Mouse (Mus musculus) megakaryocyte progenitor cell, adult 5-6 weeks (primary cell): ENCODE measurements at regions not wholly inside any gene's neighbourhood (a gene's known extent, or its start where the extent isn't known, plus 50 kb on each side); places are given as distances from the start of the nearest gene placed in this dataset.
"Not testable (repeated sequence)": the region's sequence is repeated elsewhere in the genome, so short reads cannot be mapped to it uniquely, and the experiment has no call there.

Experiments
- ATAC-seq: replicated peaks from 2 replicates; pipeline ENCODE4 v1.8.0; 2016; ENCODE audit warnings: mild to moderate bottlenecking, moderate TSS enrichment, inconsistent platforms; ENCODE audit not compliant: poor library complexity

GRCm38 (mm10) chr1:64463715-64464290 lies 68.6 kb upstream of the Creb1 start:
- ATAC-seq, result no peak

DNA sequence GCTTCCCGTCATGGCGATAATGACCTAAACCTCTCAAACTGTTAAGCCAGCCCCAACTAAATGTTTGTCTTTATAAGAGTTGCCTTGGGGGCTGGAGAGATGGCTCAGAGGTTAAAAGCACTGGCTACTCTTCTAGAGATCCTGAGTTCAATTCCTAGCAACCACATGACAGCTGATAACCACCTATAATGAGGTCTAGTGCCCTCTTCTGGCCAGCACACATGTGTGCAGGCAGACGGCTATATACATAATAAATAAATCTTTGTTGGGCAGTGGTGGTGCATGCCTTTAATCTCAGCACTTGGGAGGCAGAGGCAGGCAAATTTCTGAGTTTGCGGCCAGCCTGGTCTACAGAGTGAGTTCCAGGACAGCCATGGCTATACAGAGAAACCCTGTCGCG lies 70.8 kb upstream of the Creb1 start:
- ATAC-seq, result not testable (repeated sequence)

DNA sequence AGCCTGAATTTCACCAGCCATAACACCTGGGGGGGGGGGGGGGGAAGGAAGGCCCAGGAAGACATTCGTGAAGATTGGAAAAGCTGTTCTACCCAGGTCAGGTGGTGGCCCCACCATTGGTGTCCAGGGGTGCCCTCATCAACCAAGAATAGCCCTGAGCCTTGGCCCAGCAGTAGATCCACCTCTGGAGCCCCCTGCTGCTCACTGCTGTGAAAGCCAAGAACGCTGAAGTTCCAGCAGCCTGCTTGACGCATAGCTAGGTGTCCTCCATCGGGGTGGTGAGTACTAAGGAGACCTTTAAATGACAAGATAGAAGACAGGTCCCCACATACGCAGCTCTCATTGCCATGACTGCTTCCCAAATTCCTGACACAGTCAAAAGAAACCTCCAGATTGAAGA lies 74.6 kb upstream of the Creb1 start:
- peak; percentile 55 for ATAC-seq

DNA sequence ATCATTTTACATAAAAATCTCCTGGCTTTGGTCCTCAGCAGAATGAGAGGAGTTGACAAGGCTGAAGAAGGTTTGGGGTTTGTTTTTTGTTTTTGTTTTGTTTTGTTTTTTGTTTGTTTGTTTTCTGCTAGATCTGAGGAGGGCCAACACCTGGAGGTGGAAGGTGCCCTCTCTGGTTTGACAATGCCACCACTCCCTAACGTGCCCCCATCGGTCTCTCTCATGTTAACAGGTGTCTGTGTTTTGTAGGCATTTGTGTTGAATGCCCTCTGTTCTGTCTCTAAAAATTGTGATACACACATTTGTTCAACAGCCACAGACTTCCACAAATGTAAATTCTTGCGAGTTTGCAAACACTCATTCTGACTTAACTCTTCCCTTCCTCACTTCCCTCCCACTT lies 83.3 kb upstream of the Creb1 start:
- ATAC-seq, result no peak

DNA sequence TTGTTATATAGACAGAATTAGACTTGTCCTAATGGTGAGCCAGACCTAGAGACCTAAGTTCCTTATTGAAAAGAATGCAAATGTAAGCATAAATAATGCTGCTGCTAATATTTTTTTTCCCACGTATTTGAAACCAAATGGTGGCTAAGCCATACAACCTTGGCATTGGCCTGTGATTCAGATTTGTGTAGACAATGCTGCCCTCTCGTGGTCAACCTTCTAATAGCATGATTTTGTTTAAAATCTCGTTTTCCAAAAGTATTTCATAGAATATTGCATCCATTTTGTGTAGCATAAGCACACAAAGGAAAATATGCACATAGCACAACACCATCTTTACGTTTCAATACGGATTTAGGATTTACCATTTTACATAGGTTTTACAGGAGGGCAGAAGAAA lies 84.4 kb upstream of the Creb1 start:
- peak; percentile 86 for ATAC-seq

DNA sequence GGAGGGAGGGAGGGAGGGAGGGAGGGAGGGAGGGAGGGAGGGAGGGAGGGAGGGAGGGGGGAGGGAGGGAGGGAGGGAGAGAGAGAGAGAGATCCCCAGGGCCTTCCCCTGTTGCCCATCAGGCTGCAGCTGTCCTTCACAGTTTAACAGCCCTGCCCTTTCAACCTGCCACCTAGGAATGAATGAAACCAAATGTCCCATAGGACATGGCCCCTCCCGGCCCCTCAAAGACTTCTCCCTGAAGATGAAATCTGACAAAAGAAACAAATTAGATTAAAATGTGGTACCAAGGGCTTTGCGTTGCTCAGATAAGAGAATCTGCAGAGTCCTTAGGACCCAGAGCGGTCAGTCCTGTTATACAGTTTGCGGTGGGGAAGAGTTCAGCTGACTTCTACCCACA lies 86.0 kb upstream of the Creb1 start:
- no peak for ATAC-seq

- peak; percentile 73 for ATAC-seq
Measured at GRCm38 (mm10) chr1:64445919-64446318, 86.5 kb upstream of the Creb1 start.

DNA sequence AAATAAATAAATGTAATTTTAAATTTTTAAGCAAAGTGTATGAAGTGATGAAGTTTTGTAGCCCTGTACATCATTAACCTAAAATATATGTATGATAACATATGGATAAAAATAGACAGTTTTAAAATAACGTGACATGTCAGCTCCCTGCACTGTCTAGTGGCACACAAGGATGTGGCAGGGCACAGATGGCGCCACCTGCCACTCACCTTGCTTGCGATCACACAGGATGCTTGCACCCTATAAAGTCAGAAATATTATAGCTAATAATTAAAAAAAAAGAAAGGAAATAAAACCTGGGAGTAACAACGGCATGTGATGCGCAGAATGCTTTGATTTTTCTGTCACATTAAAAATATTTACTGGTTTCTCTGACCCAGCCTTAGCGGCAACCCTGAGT lies 89.0 kb upstream of the Creb1 start:
- no peak for ATAC-seq

DNA sequence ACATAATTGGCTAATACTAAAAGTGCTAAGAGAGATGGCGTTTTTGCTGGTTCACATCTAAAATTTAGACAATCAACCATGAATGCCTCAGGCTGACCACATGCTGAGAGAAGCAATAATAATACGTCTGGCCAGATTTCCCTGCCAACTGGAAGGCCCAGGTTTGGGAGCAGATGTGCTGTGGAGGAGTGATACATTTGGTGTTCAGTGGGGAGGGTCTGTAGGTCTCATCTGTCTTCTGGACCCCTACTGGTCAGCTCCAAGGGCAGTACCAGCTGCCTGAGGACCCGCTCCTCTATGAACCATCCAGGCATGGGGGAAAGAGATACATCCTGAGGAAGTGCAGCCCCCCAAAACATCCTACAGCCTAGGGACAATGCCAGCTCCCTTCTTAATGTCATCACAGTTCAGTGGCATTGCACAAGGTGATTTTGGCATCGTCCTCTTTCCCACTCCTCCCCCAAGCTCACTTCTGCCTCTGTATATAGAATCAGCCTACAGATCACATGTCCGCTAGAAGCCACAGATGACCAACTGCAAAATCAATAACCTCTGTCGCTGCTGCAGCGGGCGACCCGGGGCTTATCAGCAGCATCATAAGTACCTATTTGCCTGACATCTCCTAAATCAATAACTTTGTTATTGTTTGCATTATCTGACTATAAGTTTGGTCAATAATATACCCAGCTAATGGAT lies 90.1 kb upstream of the Creb1 start:
- ATAC-seq, result no peak

- ATAC-seq, result no peak
Measured at GRCm38 (mm10) chr1:64423256-64423655, 109.2 kb upstream of the Creb1 start.

GRCm38 (mm10) chr1:64418567-64418966 lies 113.9 kb upstream of the Creb1 start:
- no peak for ATAC-seq

DNA sequence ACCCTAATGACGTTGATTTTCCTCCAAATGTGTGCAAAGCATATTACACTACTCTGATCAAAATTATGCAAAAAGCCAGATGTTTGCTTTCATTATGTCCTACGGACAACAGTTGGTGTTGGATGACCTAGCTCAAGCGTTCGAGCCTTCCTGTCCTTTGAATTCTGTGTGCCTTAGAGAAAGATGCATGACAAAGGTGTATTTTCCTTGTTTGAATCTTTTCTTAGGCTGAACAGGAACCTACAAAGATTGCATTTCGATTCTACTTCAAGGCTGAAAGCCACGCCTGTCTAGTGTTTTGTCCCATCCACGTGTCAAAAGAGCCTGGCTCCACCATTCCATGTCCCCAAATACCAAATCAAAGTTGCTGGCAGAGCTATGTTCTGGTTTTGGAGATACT lies 116.5 kb upstream of the Creb1 start:
- ATAC-seq, result no peak

- no peak for ATAC-seq
Measured at GRCm38 (mm10) chr1:64413181-64413560, 119.3 kb upstream of the Creb1 start.

DNA sequence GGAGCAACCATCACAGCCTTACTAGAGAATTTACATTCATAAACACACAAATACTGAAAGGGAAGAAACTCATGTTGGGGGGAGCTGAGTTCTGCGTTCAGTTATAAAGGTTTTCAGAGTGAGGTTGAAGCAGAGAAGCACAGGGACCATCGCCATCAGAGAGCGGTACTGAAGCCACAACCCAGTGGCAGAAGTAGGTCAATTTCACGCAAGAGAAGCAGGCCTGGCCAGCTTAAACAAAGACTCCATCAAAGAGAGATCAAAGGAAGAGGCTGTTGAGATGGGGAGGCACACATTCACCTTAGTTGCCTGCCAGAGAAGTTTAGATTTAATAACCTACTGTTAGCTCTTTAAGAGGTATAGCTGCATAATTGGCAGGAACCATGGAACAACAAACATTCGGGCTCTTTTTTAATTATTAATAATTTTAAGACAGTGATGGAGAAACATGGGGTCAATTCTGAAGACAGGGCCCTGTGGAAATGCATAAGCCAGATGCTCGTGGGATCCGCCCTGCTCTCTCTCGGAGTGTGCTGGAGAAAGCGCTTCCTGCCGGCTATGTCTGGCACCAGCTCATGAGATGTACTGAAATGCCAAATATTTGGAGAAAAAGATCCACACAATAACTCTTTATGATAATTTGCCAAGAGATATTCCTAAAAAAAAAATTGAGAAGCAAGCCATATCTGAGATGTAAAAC lies 119.8 kb upstream of the Creb1 start:
- ATAC-seq, result no peak

GRCm38 (mm10) chr1:64411851-64412480 lies 120.5 kb upstream of the Creb1 start:
- ATAC-seq, result no peak

DNA sequence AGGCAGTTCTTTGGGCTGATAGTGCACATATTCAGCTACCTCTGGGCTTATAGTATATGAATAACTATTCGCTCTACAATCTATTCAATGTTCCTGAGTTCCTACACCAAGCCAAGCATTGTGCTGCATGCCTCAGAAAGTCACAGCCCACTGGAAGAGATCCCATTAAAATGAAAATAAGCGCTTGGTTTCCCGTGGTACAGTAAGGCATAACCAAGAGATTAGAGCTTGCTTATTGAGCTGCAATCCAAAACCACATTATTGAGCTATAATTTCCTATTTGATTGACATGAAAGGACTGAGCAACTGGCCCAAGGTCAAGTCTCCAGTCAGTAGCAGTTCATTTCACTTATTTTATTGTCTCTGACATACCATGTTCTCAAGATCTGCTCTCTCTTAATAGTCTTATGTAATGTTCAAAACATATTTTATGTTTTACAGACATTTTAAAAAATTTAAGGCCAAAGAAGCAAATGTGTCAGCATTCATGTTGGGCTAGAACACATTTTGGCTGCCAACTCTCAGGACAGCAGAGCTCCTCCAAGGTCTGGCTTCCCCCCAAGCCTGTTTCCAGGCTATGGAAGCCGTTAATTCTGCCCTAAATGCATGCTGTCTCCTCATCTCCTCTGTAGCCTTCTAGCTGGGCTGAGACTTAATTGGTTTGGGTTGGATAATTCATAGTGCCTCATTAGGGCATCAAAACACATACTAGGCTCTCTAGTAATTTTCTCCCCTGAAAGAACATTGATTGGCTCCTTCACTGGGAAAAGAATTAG lies 123.5 kb upstream of the Creb1 start:
- ATAC-seq, result no peak

DNA sequence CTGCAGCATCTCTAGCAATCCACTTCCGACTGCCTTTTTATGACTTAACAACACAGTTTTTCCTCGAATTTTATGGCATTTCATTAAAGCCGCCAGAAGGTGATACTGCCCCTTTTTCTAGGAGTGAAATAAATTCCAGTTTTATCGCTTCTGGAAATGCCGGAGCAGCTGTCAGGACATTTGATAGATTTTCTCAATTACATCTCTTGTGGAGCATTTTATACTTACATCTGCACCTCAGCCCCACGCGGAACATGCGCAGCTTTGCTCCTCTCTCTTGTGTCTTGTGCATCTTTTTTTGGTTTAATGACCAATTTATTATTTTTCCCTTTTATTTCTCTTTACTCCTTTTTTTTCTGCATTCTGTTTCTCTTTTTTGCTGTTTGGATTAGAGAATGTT lies 140.9 kb upstream of the Creb1 start:
- ATAC-seq, result no peak

DNA sequence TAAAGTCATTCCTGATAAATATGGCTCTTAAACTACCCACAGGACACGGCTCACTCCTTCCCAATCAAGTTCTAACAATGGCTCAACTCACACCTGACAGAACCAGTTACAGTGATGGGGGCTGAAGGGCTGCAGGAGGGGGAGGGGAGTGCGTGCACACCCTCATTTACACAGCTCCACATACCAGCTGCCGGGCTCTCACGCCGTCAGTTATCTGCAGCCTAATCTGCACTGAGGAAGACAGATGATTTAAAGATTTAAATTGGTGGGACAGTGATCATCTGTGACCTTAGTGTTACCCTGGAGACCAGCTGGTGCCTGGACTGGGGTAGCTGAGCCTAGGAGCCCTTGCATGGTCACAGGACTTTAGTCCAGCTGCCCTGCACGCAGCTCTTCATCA lies 151.2 kb upstream of the Creb1 start:
- ATAC-seq, result no peak

DNA sequence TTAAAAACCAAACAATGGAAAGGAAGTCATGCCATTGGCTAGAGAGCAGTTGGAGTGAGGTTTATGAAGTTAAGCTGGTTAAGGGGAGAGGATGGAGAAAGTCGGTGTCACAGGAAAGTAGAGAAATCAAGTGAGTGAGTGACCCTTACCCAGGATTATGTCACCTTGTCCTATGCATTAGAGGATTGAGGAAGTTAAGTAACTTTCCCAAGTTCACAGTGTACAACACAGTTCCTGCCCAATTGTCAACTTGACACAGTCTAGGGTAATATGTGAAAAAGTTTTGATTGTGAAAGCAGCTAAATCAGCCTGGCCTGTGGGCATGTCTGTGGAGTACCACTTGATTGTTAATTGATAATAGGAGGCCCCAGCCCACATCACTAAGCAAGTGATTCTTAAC lies 156.0 kb upstream of the Creb1 start:
- ATAC-seq, result peak; percentile 77

GRCm38 (mm10) chr1:64374286-64375071 lies 158.0 kb upstream of the Creb1 start:
- ATAC-seq, result no peak
